Mouse (Mus musculus) liver, postnatal 0 days (tissue): ENCODE data around the gene Cox10. TPM values are rescaled to one million over a fixed set of nuclear protein-coding genes. Genes with fewer than 3 reads are reported as not detected.

Experiments used
- ATAC-seq: fragments of 200-750 bp; cut with Nextera tagmentation; 2 replicates; pipeline ENCODE4 v1.8.0; 2017; ENCODE audit warnings: mild to moderate bottlenecking, moderate library complexity
- DNase-seq: peaks from one replicate; pipeline ENCODE4 v3.0.0-alpha.2; 2016
- H3K27ac ChIP-seq: fragments of 300-500 bp; sonication (generic); 2 replicates; pipeline ENCODE4 v1.5.1; 2014; ENCODE audit warnings: antibody characterized with exemption, moderate library complexity, mild to moderate bottlenecking, low read depth
- H3K27me3 ChIP-seq: fragments of 300-500 bp; sonication (generic); 2 replicates; pipeline ENCODE4 v1.6.1; 2014; ENCODE audit warnings: low read length, control low read depth, mixed read lengths; ENCODE audit not compliant: insufficient read depth
- H3K36me3 ChIP-seq: fragments of 300-500 bp; sonication (generic); replicated peaks from 2 replicates; pipeline ENCODE4 v1.6.1; 2014; ENCODE audit warnings: mild to moderate bottlenecking, control low read depth, low read length, moderate library complexity, mixed read lengths; ENCODE audit not compliant: insufficient read depth
- H3K4me1 ChIP-seq: fragments of 300-500 bp; sonication (generic); 2 replicates; pipeline ENCODE4 v1.6.1; 2014; ENCODE audit warnings: antibody characterized with exemption, mild to moderate bottlenecking, control low read depth; ENCODE audit not compliant: insufficient read depth
- H3K4me2 ChIP-seq: fragments of 300-500 bp; sonication (generic); 2 replicates; pipeline ENCODE4 v1.6.1; 2014; ENCODE audit warnings: low read depth, mild to moderate bottlenecking, low read length, moderate library complexity, mixed read lengths
- H3K4me3 ChIP-seq: fragments of 300-500 bp; sonication (generic); 2 replicates; pipeline ENCODE4 v1.5.1; 2014; ENCODE audit warnings: low read depth, low read length
- H3K9ac ChIP-seq: fragments of 300-500 bp; sonication (generic); replicated peaks from 2 replicates; pipeline ENCODE4 v1.6.1; 2014; ENCODE audit warnings: mild to moderate bottlenecking, moderate library complexity
- H3K9me3 ChIP-seq: fragments of 300-500 bp; sonication (generic); 2 replicates; pipeline ENCODE4 v1.6.1; 2016; ENCODE audit warnings: mild to moderate bottlenecking, control low read depth, low read length, mixed read lengths
- CTCF ChIP-seq: sonication (generic); IDR thresholded peaks from 2 replicates; pipeline ENCODE4 v1.5.1; 2016; ENCODE audit warnings: antibody characterized with exemption, low read depth
- EP300 ChIP-seq: IDR thresholded peaks from 2 replicates; pipeline ENCODE4 v1.6.1; 2016; ENCODE audit warnings: antibody characterized with exemption, low read depth, mild to moderate bottlenecking
- WGBS: fragments of 180-500 bp; shearing (Covaris S2); extraction: QIAGEN DNeasy Blood & Tissue Kit; methylation state at CpG from one replicate; pipeline ENCODE4 v1.1.7; 2014; ENCODE audit not compliant: insufficient replicate concordance; 5-methylcytosine and 5-hydroxymethylcytosine counted together
- polyA plus RNA-seq: library from polyadenylated mRNA; unstranded; fragments of >200 nt; fragmentation: Nextera tagmentation; extraction: Ambion mirVana; gene quantifications from 2 replicates; pipeline ENCODE4 v1.2.1, GENCODE M21; 2015

Gene Cox10
- polyA plus RNA-seq, 1 experiment from 2014 or later = 13.1 TPM

DNA sequence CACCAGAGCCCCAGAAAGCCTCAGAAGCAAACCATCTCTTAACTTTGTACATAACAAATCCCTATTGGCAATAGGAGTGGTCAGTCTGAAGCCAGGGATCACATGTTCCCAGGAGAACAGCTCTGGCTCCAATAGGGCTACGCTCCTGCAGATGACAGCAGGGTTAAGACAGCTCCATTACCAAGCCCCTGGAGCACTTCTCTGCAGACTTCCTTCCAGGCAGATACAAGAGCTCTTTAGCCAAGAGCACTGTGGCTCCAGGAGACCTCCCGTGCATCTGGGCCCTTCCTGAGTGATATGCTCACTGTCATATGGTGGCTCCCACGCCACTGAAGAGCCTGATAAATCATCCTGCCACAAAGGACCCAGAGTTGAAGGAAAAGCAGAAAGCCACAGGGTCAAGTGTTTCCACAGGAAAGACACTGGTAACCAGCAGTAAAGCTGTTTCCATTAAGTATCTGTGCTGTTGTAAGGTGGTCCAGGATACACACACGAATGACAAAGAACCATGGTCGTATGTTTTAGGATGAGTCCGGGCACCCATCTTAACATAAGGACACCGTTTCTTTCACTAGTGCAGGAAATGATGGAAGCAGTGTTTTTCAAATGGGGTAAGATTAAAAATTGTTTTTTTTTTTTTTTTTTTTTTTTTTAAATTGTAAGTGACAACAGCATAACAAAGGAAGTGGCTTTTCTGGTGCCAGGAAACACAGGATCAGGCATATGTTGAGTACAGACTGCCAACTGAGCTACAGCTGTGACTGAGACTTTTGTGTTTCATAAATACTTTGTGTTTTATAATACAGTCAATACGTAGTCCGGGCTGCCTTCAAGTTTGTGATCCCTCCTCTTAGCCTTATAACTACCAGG, 90.0 kb downstream of the Cox10 start:
- no peaks in the 10 kb centered on the region for H3K27me3 ChIP-seq
- ATAC-seq (peak; percentile 69), DNase-seq (no peak)
- peaks cover 3% of the 10 kb centered on the region; the same call in 1 of the 2 replicates for H3K4me1 ChIP-seq
- no peak overlapping the region for H3K4me2 ChIP-seq
- peak overlapping the region; percentile 56 for H3K27ac ChIP-seq
- H3K9ac ChIP-seq = no peak overlapping the region
- no peaks in the 10 kb centered on the region for H3K9me3 ChIP-seq
- 57% methylated on average over 9 of the region's 9 CpGs for WGBS
- H3K4me3 ChIP-seq = no peak overlapping the region
- H3K36me3 ChIP-seq = no peaks in the 10 kb centered on the region
- TF ChIP-seq CTCF = no peak
- no peak for TF ChIP-seq EP300

DNA sequence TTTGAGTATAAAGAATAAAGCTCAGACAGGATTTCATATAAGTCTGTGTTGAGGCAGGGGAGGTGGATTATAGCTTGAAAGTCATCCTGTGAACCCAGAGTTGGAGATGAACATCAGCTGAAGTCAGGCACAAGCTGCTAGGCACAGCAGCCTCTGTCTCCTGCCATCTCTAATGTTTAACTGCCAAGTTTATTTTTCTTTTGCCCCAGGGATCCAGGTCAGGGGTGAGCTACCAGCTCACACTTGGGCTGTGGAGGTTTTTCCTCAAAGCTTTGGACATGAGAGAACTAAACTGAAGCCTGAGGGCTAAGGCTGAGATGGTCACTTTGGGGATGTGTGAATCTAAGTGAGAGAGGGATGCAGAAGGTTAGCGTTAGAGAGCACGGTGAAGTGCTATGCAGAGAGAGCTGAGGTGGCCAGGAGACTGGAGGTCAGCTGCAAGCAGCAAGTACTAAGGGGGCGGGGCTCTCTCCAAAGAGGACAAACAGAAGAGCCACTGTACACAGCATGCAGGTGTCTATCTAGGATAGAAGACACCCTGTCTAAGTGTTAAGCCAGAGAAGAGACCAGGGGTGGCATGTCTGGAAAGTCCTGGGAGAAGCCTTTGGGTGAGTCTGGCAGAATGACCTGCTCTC, 91.1 kb downstream of the Cox10 start:
- WGBS = 53% methylated on average over 3 of the region's 3 CpGs
- peak overlapping the region; percentile 56 for H3K27ac ChIP-seq

DNA sequence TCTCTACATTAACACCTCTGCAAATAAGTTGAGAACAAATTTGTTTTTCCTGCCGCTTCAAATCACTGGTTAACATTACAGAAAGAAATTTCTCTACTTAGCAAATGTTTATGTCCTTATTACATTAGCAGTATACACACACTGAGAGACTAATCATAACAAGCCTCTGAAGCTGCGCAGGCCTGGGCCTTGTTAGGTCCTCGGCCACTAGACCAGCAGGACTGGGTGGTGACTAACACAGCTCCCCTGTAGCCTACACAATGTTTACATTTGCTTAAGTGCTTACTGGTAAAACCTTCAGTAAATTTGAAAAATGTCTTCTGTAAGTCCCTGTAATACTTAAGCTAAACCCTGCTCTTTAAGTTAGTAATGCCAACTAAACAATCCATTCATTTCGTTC, 92.6 kb downstream of the Cox10 start:
- Histone ChIP-seq H3K4me3 (no peak overlapping the region), H3K27ac (no peak overlapping the region), H3K9ac (no peak overlapping the region), H3K4me1 (peaks cover 3% of the 10 kb centered on the region; the same call in 1 of the 2 replicates), H3K4me2 (no peak overlapping the region), H3K36me3 (no peaks in the 10 kb centered on the region), H3K27me3 (no peaks in the 10 kb centered on the region), H3K9me3 (no peaks in the 10 kb centered on the region)
- no peak for TF ChIP-seq CTCF
- no peak for TF ChIP-seq EP300
- WGBS = 81% methylated on average over 4 of the region's 4 CpGs
- ATAC-seq (no peak), DNase-seq (no peak)

More for the DNA sequence above, 91.1 kb downstream of the Cox10 start:
- ATAC-seq (peak; percentile 76), DNase-seq (no peak)
- Histone ChIP-seq H3K27me3 (no peaks in the 10 kb centered on the region), H3K36me3 (no peaks in the 10 kb centered on the region), H3K9ac (no peak overlapping the region), H3K9me3 (no peaks in the 10 kb centered on the region), H3K4me1 (peaks cover 3% of the 10 kb centered on the region; the same call in 1 of the 2 replicates), H3K4me3 (no peak overlapping the region), H3K4me2 (no peak overlapping the region)
- TF ChIP-seq CTCF (no peak), EP300 (no peak)

DNA sequence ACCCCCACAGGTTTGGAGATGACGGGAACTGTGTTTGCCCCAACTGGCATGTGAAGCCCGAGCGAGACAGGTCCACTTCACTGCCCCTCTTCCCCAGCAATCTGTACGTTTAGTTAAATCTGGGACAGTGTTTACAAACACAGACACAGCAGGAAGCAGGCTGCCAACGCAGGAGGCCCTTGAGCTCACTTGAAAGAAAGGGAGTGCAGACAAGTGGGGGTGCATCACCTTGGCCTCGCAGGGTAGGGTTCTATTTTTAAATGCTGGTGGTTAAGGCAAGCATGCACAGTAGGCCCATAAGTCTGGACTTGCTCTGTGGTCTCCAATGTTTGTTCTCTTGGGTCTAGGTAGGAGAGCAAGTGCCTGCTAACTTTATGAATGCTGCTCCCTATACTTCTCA, 93.8 kb downstream of the Cox10 start:
- TF ChIP-seq EP300 = no peak
- no peak for TF ChIP-seq CTCF
- Histone ChIP-seq H3K9me3 (no peaks in the 10 kb centered on the region), H3K4me1 (peaks cover 3% of the 10 kb centered on the region; the same call in 1 of the 2 replicates), H3K4me2 (no peak overlapping the region), H3K27ac (no peak overlapping the region), H3K9ac (no peak overlapping the region), H3K4me3 (no peak overlapping the region), H3K27me3 (no peaks in the 10 kb centered on the region), H3K36me3 (no peaks in the 10 kb centered on the region)
- no peak for DNase-seq
- ATAC-seq = no peak
- 63% methylated on average over 6 of the region's 6 CpGs for WGBS

DNA sequence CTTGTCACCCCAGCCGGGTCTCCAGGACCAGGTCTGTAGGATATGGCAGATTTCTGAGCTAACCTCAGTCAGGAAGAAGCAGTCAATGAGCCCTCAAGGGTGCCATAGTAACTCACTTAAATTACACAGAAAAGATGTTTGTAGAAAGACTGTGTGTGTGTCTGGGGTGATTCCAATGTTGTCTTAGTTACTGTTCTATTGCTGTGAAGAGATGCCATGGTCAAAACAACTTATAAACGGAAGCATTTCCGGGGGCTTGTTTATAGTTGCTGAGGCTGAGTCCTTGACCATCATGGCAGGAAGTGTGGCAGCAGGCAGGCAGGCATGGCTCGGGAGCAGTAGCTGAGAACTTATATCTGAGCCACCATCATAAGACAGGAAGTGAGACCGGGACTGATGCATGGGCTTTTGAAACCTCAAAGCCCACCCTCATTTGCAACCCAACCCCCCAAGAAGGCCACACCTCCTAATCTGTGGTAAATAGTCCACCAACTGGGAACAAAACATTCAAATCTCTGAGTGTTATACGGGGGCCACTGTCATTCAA, 94.6 kb downstream of the Cox10 start:
- Histone ChIP-seq H3K4me3 (no peak overlapping the region), H3K4me1 (peaks cover 3% of the 10 kb centered on the region; the same call in 1 of the 2 replicates), H3K4me2 (no peak overlapping the region), H3K9ac (no peak overlapping the region), H3K27me3 (no peaks in the 10 kb centered on the region), H3K9me3 (no peaks in the 10 kb centered on the region), H3K36me3 (no peaks in the 10 kb centered on the region), H3K27ac (peak overlapping the region; percentile 35; the same call in 1 of the 2 replicates)
- DNase-seq (no peak), ATAC-seq (no peak)
- TF ChIP-seq CTCF (no peak), EP300 (no peak)
- WGBS = 32% methylated on average over 6 of the region's 6 CpGs

DNA sequence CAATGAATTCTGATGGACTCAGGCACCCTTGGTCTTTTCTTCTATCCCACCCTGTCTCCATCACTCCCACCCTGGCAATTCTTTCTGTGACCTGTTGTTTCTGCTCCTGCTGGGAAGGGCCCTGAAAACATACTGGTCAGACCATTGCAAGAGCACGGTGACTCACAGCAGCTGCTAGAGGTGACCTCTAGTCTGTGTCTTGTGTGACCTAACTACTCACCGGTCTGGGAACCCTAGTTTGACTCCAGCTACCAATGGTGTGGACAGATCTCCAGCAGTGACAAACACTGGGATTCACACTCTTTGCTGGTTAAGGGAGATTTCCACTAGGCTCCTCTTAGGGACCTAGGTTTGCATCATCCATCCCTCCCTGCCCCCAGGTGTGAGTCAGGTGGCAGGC, 101.5 kb downstream of the Cox10 start:
- TF ChIP-seq EP300 = no peak
- no peak for TF ChIP-seq CTCF
- Histone ChIP-seq H3K4me2 (no peak overlapping the region), H3K4me1 (peaks cover 14% of the 10 kb centered on the region), H3K27me3 (no peaks in the 10 kb centered on the region), H3K9ac (no peak overlapping the region), H3K36me3 (no peaks in the 10 kb centered on the region; the same call in 1 of the 2 replicates), H3K27ac (peak overlapping the region; percentile 22; the same call in 1 of the 2 replicates), H3K9me3 (no peaks in the 10 kb centered on the region), H3K4me3 (no peak overlapping the region)
- WGBS = 70% methylated on average over 2 of the region's 2 CpGs
- DNase-seq = no peak
- ATAC-seq = peak; percentile 63
